Mouse (Mus musculus): ENCODE results near the gene Iah1. TPM values are rescaled to one million over a fixed set of nuclear protein-coding genes. Genes with fewer than 3 reads are reported as not detected.

Iah1 gene
- polyA plus RNA-seq (2015; fragmentation: Nextera tagmentation; extraction: Ambion mirVana): 27.2 and 27.8 TPM in 2 replicates

DNA sequence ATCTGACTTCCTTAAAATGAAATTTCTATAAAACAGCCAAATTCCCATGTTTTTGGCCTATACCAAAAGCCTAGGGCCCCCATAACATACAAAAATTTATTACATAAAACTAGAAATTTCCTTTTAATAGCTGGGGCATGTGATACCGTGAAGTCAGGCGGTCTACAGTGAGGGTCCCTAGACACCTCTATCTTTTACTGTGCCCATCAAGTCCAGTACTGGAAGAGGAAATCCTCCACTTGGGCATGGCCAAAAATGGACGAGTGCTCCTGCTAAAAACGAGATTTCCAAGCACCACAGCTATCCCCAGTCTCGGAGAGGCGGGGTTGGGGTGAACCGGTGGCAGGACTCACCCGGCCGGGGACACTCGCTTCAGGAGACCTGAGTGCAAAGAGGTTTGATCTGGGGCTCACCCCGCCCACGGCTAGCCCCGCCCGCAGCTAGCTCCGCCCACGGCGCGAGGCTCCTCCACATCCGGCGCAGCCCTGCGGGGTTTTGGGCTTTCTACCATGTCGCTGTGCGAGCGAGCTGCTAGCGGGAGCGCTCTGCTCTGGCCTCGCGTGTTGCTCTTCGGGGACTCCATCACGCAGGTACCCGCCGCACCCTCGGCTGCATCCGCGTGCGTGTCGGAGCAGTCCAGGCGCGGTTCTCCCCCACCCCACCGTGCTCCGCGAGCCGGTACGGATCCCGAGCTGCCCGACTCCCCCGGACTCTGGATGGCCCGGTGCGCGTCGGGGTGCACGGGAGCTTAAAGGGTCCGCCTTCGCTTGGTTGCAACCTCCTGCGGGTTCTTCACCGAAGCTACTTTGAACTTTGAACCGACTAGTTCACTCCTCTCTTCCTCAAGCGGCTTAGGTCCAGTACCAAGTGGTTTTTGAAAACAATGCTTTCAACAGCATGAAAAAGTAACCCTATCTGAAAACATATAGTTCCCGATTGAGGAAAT is at the start of gene Iah1:
Gene Iah1, plus strand, starts transcription at position 467 of the 946 bp plus-strand sequence.
- Histone ChIP-seq H3K9ac (peak within 1 kb of the TSS; percentile 59), H3K27ac (peak within 1 kb of the TSS; percentile 36), H3K36me3 (replicated peaks) (peaks cover 28% of the 10 kb centered on the region), H3K27me3 (replicated peaks) (no peaks in the 10 kb centered on the region), H3K9me3 (no peaks in the 10 kb centered on the region), H3K4me1 (0 out of 2 replicates have a peak, but pooled peaks cover 5% of the 10 kb centered on the region), H3K4me2 (peak within 1 kb of the TSS; percentile 73), H3K4me3 (peak within 1 kb of the TSS; percentile 59)
- ATAC-seq (replicated peaks): peak; percentile 90
- 2% methylated on average over 59 of the region's 59 CpGs for WGBS

GRCm38 (mm10) chr12:21266784-21267098 is 49.4 kb upstream of the Iah1 start:
- peaks cover 33% of the 10 kb centered on the region for H3K36me3 ChIP-seq (replicated peaks)
- ATAC-seq (replicated peaks): no peak; the same call in 1 of the 2 replicates

DNA sequence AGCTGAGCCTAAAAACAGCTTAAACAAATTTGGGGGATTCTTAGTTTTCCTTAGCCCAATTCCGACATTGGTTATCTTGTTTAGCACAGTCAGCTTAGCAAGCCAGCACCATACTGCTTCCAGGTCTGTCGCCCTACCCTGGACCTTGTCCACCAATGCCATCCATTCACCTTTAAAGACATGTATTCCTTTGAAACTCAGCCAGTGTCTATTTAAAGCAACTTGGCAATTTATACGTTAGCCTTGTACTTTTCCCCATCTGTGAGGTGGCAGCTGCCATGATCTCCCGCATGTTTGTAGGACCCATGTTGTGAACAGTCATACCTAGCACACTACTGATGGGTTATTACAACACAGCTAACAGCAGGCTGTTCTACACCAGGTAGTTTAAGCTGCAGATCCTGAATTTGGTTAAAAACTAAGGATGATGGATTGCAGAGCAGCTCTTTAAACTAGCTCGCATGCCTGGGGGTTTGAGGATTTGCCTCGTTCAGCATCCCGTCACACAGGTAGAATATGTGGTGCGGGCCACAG is 48.0 kb upstream of the Iah1 start:
- Histone ChIP-seq H3K27me3 (replicated peaks) (no peaks in the 10 kb centered on the region), H3K4me3 (no peak overlapping the region), H3K9ac (no peak overlapping the region), H3K27ac (no peak overlapping the region), H3K4me1 (no peaks in the 10 kb centered on the region), H3K36me3 (replicated peaks) (peaks cover 34% of the 10 kb centered on the region), H3K9me3 (no peaks in the 10 kb centered on the region), H3K4me2 (no peak overlapping the region)
- 95% methylated on average over 8 of the region's 8 CpGs for WGBS
- ATAC-seq (replicated peaks): no peak

More at GRCm38 (mm10) chr12:21266784-21267098, 49.4 kb upstream of the Iah1 start:
- H3K27me3 ChIP-seq (replicated peaks): no peaks in the 10 kb centered on the region
- H3K27ac ChIP-seq: no peak overlapping the region
- no peaks in the 10 kb centered on the region for H3K9me3 ChIP-seq
- no peak overlapping the region for H3K9ac ChIP-seq
- no peak overlapping the region for H3K4me3 ChIP-seq
- no peaks in the 10 kb centered on the region for H3K4me1 ChIP-seq
- 83% methylated on average over 2 of the region's 2 CpGs for WGBS
- H3K4me2 ChIP-seq: no peak overlapping the region

DNA sequence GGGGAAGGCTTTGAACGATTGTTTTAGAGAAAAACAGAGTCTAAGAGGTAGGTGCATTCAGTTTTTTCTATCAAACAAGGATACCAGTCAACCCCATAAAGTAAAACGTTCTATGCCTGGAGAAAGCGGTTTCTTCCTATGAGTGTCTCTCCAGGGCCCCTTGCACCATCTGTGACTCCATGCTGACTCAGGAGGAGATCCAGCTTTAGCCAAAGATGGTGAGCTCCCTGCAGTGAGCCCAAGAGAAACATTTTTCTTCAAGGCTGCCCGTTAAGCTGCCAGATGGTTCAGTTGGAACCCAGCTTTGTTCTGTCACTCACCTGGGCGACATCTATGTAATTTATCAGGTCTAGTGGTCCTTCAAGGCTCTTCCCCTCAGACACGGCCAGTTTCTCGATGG is 41.7 kb upstream of the Iah1 start:
- no peak overlapping the region for H3K4me3 ChIP-seq
- WGBS: 77% methylated on average over 7 of the region's 7 CpGs
- H3K36me3 ChIP-seq (replicated peaks): peaks cover 25% of the 10 kb centered on the region
- H3K4me1 ChIP-seq: no peaks in the 10 kb centered on the region
- no peak overlapping the region for H3K27ac ChIP-seq
- no peaks in the 10 kb centered on the region for H3K9me3 ChIP-seq
- H3K9ac ChIP-seq: no peak overlapping the region
- H3K4me2 ChIP-seq: no peak overlapping the region
- ATAC-seq (replicated peaks): no peak
- no peaks in the 10 kb centered on the region for H3K27me3 ChIP-seq (replicated peaks)

GRCm38 (mm10) chr12:21277352-21277864 is 38.8 kb upstream of the Iah1 start:
- no peak for ATAC-seq (replicated peaks)

DNA sequence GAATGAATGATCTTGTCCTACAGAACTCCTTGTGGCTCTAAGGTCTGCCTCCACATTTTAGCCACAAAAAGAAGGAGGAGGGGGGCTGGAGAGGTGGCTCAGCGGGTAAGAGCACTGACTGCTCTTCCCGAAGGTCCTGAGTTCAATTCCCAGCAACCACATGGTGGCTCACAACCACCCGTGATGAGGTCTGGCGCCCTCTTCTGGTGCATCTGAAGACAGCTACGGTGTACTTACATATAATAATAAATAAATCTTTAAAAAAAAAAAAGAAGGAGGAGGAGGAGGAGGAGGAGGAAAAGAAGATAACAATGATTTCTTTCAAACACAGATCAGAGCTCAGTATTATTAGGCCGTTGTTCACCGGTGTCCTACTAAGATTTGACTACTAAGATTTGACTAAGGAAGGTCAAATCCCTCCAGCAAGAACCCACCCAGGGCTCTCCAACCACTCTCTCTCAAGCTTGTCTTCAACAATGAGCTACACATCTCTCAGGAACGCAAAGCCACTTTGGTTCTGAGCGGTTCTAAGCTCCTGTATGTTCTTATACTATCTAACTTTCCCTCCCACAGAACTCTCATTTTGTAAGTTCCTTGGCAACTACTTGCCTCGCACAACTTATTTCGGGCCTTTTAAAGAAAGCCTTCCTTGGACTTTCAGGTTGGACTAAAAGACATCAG is 31.3 kb upstream of the Iah1 start, which contains the start of gene Cpsf3:
Gene Cpsf3, plus strand, starts transcription at position 631 of the 681 bp plus-strand sequence.
- Histone ChIP-seq H3K4me1 (peaks cover 39% of the 10 kb centered on the region), H3K4me3 (peak within 1 kb of the TSS; percentile 89), H3K9ac (peak within 1 kb of the TSS; percentile 89), H3K36me3 (replicated peaks) (no peaks in the 10 kb centered on the region), H3K4me2 (peak within 1 kb of the TSS; percentile 89), H3K27ac (peak within 1 kb of the TSS; percentile 93), H3K9me3 (no peaks in the 10 kb centered on the region), H3K27me3 (replicated peaks) (no peaks in the 10 kb centered on the region)
- WGBS: 56% methylated on average over 11 of the region's 11 CpGs
- ATAC-seq (replicated peaks): no peak

More at GRCm38 (mm10) chr12:21277352-21277864, 38.8 kb upstream of the Iah1 start:
- 86% methylated on average over 1 of the region's 1 CpGs for WGBS
- peaks cover 3% of the 10 kb centered on the region; the same call in 1 of the 2 replicates for H3K36me3 ChIP-seq (replicated peaks)
- H3K9me3 ChIP-seq: no peaks in the 10 kb centered on the region
- H3K27me3 ChIP-seq (replicated peaks): no peaks in the 10 kb centered on the region
- H3K9ac ChIP-seq: no peak overlapping the region
- no peaks in the 10 kb centered on the region for H3K4me1 ChIP-seq
- no peak overlapping the region for H3K4me2 ChIP-seq
- no peak overlapping the region for H3K27ac ChIP-seq
- H3K4me3 ChIP-seq: no peak overlapping the region

DNA sequence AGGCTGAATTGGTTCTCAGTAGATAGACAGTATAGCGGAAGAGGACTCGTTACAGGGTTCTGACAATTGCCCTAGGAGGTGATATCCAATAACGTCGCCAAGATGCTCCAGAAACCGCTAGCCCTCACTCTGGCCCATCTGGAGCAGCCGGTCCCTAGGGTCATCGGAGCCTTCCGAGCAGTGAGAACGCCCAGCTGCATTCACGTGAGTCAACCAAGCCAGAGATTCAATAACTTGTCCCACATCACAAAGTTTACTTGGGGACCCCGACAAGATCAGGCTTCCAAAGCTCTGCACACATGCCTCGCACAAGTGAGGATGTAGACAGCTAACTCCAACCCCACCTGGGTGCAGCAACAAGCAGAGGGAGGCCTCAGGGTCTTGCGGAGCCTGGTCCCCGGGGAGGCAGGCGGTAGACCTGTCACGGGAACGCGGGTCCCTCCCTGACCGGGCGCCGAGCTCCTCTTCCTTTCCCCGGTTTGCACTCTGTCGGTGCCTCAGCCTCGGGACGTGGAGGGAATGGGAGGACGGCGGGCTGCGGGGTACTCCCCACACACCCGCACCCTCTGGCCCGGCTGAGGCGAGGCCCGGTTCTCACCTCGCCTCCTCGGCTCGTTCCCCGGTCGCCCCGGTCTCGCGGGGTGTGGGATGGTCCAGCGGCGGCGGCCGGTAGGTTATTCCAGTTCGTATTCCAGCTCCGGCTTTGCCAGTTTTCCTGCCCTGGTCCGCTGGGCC is 30.5 kb upstream of the Iah1 start:
- Histone ChIP-seq H3K27ac (peak overlapping the region; percentile 77), H3K9me3 (no peaks in the 10 kb centered on the region), H3K4me1 (peaks cover 39% of the 10 kb centered on the region), H3K36me3 (replicated peaks) (no peaks in the 10 kb centered on the region), H3K9ac (peak overlapping the region; percentile 89), H3K4me3 (peak overlapping the region; percentile 89), H3K4me2 (peak overlapping the region; percentile 89), H3K27me3 (replicated peaks) (no peaks in the 10 kb centered on the region)
- WGBS: under 1% methylated on average over 43 of the region's 47 CpGs
- ATAC-seq (replicated peaks): peak; percentile 15; the same call in 1 of the 2 replicates

DNA sequence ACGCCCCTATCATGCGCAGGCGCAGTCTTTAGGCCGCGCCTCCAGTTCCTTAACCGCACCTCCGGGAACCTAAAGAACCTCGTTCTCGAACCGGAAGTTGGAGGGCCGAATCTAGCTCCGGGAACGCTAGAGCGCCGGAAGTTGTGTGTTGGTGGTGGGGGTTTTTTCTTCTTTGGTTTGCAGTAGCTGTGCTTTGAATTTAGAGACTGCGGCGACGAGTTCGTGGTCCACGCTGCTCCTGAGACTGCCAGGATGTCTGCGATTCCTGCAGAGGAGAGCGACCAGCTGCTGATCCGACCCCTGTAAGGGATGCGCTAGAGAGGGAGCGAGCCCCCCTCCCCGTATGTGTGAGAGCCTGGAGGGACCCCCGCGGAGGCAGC is 30.0 kb upstream of the Iah1 start, which contains the start of gene Itgb1bp1:
Gene Itgb1bp1, minus strand, starts transcription at position 42 of the 380 bp plus-strand sequence.
- Histone ChIP-seq H3K9me3 (no peaks in the 10 kb centered on the region), H3K27ac (peak within 1 kb of the TSS; percentile 93), H3K4me1 (peaks cover 39% of the 10 kb centered on the region), H3K4me2 (peak within 1 kb of the TSS; percentile 89), H3K9ac (peak within 1 kb of the TSS; percentile 89), H3K36me3 (replicated peaks) (peaks cover under 1% of the 10 kb centered on the region; the same call in 1 of the 2 replicates), H3K27me3 (replicated peaks) (no peaks in the 10 kb centered on the region), H3K4me3 (peak within 1 kb of the TSS; percentile 89)
- ATAC-seq (replicated peaks): peak; percentile 97
- WGBS: under 1% methylated on average over 28 of the region's 28 CpGs

DNA sequence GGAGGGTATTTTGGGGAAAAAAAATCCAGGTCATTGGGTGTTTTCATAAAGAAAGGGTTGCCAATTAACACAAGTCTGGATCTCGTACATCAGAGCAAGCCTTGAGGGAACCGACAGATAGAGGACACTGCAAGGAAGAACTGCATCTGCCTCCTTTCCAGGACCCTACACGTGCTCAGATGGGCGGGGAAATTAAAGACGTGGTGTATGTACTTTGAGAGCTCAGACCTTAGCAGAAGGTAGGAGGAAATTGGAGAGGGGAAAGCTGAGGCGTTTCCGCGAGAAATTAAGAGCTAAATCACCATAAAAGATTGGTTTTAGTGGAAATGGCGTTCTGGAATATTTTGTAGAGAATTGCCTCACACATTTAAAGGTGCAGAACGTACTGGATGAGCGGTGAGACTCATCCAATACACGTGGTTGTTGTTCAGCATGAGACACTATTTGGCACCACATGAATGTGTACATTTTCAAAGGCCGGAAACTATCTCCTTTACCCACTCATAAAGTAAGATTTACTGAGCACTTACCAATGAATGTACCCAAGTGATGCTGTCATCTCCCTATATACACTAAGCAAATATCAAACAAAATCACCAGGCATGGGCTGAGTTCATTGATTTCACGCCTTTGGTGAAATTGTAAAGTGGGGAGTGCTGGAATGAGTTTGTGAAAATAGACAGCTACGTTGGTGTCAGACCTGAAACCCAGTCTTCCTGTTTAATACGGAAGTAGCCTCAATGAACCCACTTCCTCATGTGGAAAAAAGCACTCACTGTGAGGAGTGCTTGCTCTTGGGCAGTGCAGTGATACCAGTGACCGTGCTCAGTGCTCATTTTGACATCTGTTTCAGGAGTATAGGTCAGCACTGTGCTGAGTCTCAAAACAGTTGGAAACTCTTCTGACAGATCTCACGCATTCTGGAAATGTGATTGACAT is 29.2 kb upstream of the Iah1 start:
- Histone ChIP-seq H3K4me1 (peaks cover 39% of the 10 kb centered on the region), H3K27me3 (replicated peaks) (no peaks in the 10 kb centered on the region), H3K36me3 (replicated peaks) (peaks cover 8% of the 10 kb centered on the region; the same call in 1 of the 2 replicates), H3K27ac (peak overlapping the region; percentile 93), H3K9me3 (no peaks in the 10 kb centered on the region), H3K4me2 (peak overlapping the region; percentile 89), H3K4me3 (peak overlapping the region; percentile 89), H3K9ac (peak overlapping the region; percentile 89)
- ATAC-seq (replicated peaks): peak; percentile 71
- WGBS: 37% methylated on average over 18 of the region's 18 CpGs

DNA sequence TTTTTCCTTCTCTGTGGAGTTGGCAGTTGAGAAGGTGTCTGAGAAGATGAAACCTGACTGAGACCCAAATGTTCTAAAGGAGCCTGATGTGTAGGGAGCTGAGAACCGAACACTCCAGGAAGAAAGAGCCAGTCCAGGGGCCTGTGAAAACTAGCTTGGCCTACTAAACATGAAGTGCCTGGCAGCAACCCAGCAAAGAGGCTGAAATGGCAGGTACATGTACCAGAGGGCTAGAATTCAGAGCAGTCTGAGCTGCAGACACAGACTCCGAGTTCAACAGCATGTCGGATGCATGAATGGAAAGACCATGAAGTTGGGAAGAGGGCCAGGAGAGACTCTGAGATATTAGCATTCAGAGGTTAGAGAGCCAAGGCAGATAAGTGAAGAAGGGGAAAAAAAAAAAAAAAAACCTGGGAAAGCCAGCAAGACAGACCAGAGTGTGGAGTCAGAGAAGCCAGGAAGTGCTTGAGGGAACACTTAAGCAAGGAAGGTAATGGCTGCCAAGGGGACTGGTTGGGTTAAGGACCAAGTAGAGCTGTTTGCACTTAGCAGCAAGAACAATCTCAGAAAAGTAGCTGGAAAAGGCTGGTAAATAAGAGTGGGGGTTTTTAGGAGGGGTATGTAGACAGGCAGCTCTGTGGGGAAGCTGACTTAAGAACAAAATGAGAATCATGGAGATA is 27.3 kb upstream of the Iah1 start:
- peaks cover 22% of the 10 kb centered on the region for H3K36me3 ChIP-seq (replicated peaks)
- ATAC-seq (replicated peaks): no peak
- WGBS: 90% methylated on average over 3 of the region's 3 CpGs

More for the DNA sequence above, 27.3 kb upstream of the Iah1 start:
- Histone ChIP-seq H3K4me1 (peaks cover 39% of the 10 kb centered on the region), H3K9me3 (no peaks in the 10 kb centered on the region), H3K27ac (no peak overlapping the region), H3K4me2 (no peak overlapping the region), H3K4me3 (no peak overlapping the region), H3K27me3 (replicated peaks) (no peaks in the 10 kb centered on the region), H3K9ac (no peak overlapping the region)
